Mouse (Mus musculus) NIH3T3 (cell line): ENCODE measurements around the gene Serpina3g.
"Not testable (repeated sequence)": the region's sequence is repeated elsewhere in the genome, so short reads cannot be mapped to it uniquely, and the experiment has no call there.

Experiments used
- DNase-seq: peaks from one replicate; pipeline ENCODE4 v3.0.0-alpha.2; 2012; ENCODE audit warnings: low read depth

Gene Serpina3g

GRCm38 (mm10) chr12:104235915-104236314, at the start of gene Serpina3g:
TSS of gene Serpina3g (plus strand) at chr12:104236245.
- DNase-seq: no peak

GRCm38 (mm10) chr12:104189246-104189645, 46.8 kb upstream of the Serpina3g start:
- DNase-seq: no peak

- DNase-seq: peak; percentile 29
Observed at GRCm38 (mm10) chr12:104190852-104191251, 45.2 kb upstream of the Serpina3g start.

GRCm38 (mm10) chr12:104209149-104209548, 26.9 kb upstream of the Serpina3g start:
- peak; percentile 19 for DNase-seq

- DNase-seq: no peak
Observed at GRCm38 (mm10) chr12:104209802-104210201, 26.2 kb upstream of the Serpina3g start.

- DNase-seq: no peak
Observed at GRCm38 (mm10) chr12:104213689-104214444, 22.2 kb upstream of the Serpina3g start.

- DNase-seq: no peak
Observed at GRCm38 (mm10) chr12:104214445-104214753, 21.6 kb upstream of the Serpina3g start, which contains the start of gene Serpina3f. TSS of gene Serpina3f (plus strand) at chr12:104214544.

GRCm38 (mm10) chr12:104215249-104215648, 20.8 kb upstream of the Serpina3g start:
- no peak for DNase-seq

GRCm38 (mm10) chr12:104221616-104222015, 14.4 kb upstream of the Serpina3g start:
- no peak for DNase-seq

- DNase-seq: no peak
Observed at GRCm38 (mm10) chr12:104223690-104224089, 12.4 kb upstream of the Serpina3g start.

GRCm38 (mm10) chr12:104224598-104225300, 11.3 kb upstream of the Serpina3g start:
- no peak for DNase-seq

- no peak for DNase-seq
Observed at GRCm38 (mm10) chr12:104230762-104231161, 5.3 kb upstream of the Serpina3g start.

GRCm38 (mm10) chr12:104238048-104238447, 2.0 kb downstream of the Serpina3g start:
- DNase-seq: not testable (repeated sequence)

GRCm38 (mm10) chr12:104243307-104243706, 7.3 kb downstream of the Serpina3g start:
- DNase-seq: no peak

GRCm38 (mm10) chr12:104245092-104245491, 9.0 kb downstream of the Serpina3g start:
- no peak for DNase-seq

- no peak for DNase-seq
Observed at GRCm38 (mm10) chr12:104245595-104245994, 9.6 kb downstream of the Serpina3g start.

GRCm38 (mm10) chr12:104247553-104248002, 11.5 kb downstream of the Serpina3g start:
- peak; percentile 15 for DNase-seq

GRCm38 (mm10) chr12:104248231-104248630, 12.2 kb downstream of the Serpina3g start:
- DNase-seq: no peak

GRCm38 (mm10) chr12:104261041-104261440, 25.0 kb downstream of the Serpina3g start:
- no peak for DNase-seq

- DNase-seq: peak; percentile 35
Observed at GRCm38 (mm10) chr12:104262863-104263262, 26.8 kb downstream of the Serpina3g start, which contains the start of gene Serpina3i. TSS of gene Serpina3i (plus strand) at chr12:104263122.

- no peak for DNase-seq
Observed at GRCm38 (mm10) chr12:104266374-104266773, 30.3 kb downstream of the Serpina3g start.

- DNase-seq: no peak
Observed at GRCm38 (mm10) chr12:104278216-104279055, 42.4 kb downstream of the Serpina3g start.
